Mouse (Mus musculus) left cerebral cortex, adult 11 months (tissue): ENCODE measurements around the gene Lrfn1.
"Not testable (repeated sequence)": the region's sequence is repeated elsewhere in the genome, so short reads cannot be mapped to it uniquely, and the experiment has no call there.

Experiments used
- DNase-seq: peaks from one replicate; pipeline ENCODE4 v3.0.0; 2022; ENCODE audit warnings: low spot score

The Lrfn1 gene

DNA sequence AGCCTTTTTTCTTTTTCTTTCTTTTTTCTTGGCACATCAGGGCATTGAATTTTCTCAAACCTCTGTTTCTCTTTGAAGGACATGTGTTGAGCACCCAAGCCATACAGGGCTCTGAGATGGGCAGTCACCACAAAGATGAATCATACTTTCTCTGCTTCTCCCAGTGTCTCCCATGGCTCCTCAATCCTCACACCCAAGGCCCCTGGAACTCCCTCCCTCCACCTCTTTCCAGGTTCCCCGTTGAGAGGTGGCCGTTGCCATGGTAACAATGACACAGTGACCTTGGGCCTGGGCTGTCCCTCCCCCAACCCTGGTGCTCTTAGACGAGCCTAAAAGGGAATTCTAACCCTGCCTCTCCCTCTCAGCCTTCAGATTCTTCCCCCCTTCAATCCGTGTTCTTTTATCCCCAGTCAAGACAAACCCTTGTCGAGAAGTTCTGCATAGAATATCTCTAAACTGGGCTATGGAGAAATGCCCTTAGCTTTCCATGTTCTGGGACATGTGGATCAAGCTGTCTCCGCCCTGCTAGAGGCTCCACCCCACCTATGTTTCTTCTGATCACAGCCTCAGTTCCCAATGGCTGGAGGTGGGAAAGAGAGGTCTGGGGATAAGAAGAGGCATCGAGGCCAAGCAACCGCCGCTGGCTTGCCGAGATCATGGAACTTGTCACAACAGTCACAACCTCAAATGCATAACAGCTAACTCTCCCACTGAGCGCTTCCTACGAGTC, 4.5 kb upstream of the Lrfn1 start:
- DNase-seq: no peak

DNA sequence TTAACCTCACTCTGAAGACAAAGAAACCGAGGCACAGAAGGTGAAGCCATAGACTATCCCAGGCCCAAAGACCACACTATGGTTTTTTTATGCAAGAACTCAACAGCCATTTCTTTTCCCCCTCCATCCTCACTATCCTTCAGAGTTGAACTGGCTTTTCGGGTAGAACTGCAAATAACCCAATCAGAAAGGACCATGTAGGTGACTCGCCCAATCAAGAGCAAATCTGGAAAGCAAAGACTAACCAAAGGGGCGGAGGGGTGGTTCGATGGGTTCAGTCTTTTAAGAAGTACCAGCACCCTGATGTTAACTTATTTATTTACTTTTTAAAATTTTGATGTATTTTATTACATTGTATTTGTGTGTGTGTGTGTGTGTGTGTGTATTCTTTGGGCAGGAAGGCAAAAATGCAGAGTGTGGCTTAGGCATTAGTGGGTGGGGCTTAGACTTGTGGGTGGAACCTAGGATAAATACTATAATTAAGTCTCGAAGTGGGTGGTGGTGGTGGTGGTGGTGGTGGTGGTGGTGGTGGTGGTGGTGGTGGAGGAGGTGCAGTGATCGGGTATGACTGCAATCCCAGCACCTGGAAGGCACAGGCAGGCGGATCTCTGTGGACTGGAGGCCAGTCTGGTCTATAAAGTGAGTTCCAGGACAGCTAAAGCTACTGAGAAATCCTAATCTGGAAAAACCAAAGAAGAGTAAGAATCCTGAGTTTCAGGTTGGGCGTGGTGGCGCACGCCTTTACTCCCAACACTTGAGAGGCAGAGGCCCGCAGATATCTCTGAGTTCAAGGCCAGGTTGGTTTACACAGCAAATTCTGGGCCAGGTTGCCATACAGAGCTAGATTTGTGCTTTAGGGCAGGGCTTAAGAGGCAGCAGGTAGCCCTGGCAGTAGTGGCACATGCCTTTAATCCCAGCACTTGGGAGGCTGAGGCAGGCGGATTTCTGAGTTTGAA, 3.6 kb upstream of the Lrfn1 start:
- DNase-seq: no peak

DNA sequence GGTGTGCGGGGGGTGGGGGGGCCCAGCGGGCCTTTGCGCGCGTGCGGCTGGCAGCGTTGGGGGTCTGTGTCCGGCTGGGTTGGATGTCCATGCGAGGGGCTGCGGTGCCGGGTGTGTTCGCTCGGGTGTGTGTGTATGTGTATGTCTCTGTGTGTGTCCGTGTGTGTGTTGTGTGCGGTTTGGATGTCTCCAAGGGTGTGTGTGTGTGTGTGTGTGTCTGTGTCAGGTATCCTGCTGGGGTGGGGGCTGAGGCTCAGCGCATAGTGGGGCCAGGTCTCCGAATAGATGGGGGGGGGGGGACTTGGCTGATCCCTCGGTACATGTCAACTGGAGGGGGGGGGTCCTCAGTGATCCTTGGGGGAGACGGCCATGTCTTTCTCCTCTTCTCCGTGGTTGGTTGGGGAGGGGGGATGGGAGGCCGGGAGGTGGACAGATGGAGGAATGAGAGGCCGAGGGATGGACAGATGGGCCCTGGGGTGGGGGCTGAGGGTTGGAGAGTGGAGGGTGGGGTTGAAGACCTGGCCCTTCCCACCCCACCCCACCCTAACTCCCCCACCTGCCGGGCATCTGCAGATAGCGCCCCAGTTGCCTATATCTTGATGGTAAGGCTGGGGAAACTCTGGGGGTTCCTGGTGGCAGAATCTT, 703 bp downstream of the Lrfn1 start:
- DNase-seq: no peak

DNA sequence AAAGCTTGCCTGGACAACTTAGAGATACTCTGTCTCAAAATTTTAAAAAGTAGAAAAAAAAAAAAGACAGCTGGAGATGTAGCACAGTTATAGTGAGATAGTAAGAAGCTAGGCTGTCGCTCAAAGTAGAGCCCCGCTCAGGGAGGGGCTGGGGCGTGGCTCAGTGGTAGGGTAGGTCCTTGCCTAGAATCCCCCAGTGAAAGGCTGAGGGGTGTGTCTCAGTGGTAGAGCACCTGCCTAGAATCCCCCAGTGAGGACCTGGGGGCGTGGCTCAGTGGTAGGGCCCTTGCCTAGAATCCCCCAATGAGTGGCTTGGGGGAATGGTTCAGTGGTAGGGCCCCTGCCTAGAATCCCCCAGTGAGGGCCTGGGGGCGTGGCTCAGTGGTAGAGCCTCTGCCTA, 8.6 kb downstream of the Lrfn1 start:
- DNase-seq: no peak

DNA sequence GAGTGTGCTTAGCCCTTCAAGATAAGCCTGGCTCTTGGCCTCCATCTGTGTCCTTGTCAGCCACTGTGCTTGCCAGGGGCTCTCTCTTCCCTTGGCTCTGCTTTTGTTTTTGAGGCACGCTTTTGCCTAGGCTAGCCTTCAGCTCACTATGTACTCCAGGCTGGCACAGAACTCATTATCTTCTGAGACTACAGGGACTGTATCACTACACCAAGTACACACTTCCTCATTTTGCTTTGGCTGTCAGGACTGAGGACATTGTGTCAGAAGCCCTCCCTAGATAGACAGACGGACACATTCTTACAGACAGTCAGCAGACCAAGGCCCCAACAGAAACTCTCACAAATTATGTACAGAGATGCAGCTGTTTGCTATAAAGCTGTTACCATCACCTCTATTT, 11.0 kb downstream of the Lrfn1 start:
- DNase-seq: no peak

DNA sequence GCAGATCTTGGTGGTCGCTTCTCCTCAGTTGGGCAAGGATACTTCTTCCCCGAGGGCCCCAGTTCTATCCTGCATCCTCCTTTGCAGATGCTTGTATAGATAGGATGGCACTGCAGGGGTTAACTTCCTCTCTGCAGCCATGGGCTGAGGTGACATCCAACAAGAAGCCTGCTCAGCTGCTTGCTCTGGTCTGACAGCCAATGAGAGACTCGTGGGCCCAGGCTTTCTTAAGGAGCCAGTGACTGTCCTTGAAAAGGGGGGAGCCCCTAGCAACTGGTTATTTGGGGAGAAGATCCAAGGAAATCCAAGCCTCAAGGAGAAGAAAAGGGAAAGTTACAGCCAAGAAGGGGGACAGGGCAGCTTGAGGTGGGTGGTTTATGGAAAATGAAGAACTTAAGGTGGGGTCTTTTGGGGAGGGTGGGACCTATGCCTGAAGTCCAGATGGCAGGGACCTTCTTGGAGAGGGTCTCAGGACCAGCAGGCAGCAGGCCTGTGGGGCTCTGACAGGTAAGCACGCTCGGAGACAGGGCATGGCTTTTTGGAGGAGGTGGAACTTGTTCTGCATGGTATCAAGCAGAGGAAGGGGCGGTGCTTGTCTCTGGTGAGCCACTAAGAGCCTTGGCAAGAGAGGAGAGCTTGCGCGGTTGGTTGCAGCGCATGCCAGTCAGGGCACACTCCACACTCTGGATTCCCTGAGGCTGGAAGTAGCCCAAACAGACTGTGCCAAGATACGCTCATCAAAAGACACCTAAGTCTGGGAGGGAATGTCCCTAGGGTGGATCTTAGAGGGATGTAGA, 12.8 kb downstream of the Lrfn1 start:
- peak; percentile 89 for DNase-seq

DNA sequence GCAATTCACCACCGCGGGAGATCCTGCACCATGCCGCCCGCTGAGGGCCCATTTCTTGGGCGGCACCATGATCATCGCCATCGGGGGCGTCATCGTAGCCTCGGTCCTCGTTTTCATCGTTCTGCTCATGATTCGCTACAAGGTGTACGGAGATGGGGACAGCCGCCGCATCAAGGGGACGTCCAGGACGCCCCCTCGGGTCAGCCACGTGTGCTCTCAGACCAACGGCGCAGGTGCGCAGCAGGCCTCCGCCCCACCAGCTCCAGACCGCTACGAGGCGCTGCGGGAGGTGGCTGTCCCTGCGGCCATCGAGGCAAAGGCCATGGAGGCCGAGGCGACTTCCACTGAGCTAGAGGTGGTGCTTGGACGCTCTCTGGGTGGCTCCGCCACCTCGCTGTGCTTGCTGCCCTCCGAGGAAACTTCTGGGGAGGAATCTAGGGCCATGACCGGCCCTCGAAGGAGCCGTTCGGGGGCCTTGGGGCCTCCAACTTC, 15.0 kb downstream of the Lrfn1 start:
- DNase-seq: no peak

DNA sequence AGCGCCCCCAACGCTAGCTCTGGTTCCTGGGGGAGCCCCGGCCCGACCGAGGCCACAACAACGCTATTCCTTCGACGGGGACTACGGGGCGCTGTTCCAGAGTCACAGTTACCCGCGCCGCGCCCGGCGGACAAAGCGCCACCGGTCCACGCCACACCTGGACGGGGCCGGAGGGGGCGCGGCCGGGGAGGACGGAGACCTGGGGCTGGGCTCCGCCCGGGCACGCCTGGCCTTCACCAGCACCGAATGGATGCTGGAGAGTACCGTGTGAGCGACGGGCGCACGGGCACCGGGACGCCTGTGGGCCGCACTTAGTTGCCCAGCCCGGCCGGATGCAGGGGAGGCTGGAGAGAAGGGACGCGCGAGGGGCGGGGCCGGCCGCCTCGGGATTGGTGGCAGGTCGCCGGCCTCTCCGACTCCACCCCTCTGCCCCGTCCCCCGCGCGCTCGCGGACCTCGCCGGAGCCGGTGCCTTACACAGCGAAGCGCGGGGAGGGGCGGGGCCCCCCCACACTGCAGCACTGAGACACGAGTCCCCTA, 15.5 kb downstream of the Lrfn1 start:
- no peak for DNase-seq

DNA sequence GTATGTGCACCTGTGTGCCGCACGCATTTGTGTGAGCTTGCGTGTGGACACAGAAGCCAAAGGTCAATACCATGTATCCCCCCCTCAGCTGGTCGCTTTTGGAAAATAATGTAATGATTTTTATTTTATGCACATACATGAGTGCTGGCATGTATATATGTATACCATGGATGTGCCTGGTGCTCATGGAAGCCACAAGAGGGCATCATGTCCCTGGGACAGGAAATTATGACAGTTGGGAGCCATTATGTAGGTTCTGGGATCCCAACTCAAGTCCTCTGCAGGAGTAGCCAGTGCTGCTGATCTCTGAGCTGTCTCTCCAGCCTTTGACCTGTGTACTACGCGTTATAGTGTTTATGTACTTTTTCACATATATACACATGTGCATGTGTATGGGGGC, 24.4 kb downstream of the Lrfn1 start:
- DNase-seq: no peak

DNA sequence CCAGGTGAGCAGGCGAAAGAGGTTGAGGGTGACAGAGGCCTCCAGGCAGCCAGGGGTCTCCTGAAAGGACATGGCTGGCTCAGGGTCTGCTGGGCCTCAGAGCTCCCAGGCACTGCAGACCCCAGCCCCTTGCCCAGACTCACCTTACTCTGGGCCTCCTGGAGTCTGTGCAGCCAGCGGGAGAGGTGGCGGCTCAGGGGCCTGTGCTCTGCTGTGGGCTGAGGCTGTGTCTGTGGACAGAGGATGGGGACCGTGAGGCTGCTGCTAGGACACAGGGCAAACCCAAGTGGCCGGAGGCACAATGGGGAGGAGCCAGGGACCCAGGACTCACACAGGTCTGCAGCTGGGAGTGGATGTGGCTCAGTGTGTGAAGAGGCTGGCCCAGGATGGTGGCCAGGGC, 25.6 kb downstream of the Lrfn1 start:
- DNase-seq: no peak

DNA sequence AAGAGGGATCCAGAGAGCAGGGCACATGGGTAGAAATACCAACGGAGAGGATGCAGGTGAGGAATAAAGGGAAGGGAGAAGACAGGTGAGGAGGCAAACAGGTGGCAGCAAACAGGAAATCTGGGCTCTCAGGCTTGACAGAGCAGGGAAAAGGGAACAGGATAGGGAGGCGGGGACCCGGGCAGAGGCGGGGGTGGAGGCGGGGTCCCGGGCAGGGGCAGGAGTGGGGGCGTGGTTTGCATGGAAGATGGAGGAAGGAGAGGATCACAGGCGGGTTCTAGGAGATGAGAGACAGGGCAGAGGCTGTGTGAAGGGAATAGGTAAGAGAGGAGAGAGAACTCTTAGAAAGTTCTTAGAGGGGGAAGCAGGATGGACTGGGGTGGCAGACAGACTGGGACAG, 27.1 kb downstream of the Lrfn1 start:
- DNase-seq: no peak

DNA sequence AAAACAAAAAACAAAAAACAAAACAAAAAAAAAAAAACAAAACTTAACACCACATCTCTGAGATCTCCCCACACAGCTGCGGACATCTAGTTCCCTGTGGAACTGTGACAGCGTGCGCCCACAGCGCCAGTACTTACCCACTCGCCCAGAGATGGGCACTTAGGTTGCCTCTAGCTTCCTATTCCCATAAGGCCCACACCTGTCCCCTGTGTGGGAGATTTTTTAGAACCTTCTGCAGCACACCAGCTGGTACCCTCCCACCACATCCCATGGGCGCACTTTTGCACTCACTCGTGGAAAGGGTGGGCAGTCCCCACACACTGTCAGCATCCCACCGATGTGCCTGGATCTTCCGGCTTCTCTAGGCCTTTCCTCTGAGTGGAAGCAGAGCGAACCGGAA, 31.1 kb downstream of the Lrfn1 start:
- no peak for DNase-seq

DNA sequence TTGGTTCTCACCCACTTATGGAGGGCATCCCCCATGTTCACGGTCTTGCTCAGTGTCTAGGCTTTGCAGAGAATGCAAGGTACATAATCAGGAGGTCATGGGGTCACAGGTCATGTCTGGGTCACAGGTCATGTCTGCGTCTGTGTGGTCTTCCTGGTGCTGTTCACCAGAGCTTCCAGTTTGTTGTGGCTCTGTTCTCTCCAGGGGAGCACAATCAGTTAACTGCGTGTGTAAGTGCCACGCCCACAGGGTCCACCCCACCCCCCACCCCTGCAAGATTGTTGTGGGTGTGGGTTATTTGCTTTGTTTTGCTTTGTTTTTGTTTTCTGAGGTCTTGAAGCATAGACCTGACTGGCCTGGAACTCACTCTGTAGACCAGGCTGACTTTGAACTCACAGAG, 32.4 kb downstream of the Lrfn1 start:
- no peak for DNase-seq

DNA sequence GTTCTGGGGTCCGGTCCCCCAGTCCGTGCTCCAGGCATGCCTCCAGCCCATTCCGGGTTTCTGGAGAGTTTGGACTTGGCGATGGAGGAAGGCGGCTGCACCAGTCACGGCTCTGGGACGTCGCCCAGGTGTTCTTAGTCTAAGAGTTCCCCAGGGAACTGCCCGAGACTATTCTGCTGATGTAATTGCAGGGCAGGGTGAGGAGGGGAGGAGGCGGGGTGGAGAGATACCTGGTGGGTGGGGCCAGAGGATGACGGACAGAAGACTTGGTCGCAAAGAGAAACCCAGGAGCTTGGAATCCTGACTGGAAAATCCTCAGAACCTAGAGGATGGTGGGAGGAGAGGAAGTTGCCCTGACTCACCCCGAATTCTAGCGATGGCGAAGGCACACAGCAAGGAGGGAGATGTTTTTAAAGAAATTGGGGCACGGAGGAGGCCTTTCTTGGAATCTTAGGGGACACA, 36.3 kb downstream of the Lrfn1 start:
- DNase-seq: peak; percentile 40

DNA sequence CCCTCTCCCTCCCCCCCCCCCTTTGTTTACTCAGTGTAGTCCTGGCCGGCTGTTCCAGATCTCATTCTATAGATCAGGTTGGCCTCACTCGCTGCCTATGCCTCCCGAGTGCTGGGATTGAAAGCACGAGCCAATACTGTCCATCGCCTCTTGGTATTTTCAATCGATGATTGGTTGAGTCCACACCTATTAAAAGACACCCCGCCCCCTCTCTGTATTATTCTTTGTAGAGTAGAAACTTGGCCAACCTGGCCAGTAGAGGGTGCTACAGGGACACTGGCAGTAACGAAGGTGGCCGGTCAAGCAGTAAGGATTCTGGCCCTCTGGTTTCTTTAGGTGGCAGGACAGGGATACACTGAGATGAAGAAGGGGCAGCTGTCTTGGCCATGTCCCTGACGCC, 38.6 kb downstream of the Lrfn1 start:
- DNase-seq: no peak

DNA sequence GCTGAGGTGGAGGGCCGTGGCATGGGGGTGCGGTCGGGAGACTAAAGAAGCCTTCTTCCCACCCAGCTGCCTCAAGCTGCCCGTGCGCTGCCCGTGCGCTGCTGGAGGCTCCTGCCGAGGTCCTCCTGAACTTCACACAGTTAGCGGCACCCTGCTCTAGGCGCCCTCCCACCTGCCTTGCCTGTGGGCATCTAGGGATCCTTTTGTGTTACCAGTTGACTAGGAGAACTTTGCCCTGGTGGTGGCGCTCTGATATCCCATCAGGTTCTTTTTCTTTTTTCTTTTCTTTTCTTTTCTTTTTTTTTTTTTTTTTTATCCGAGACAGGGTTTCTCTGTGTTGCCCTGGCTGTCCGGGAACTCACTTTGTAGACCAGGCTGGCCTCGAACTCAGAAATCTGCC, 39.1 kb downstream of the Lrfn1 start:
- DNase-seq: no peak

DNA sequence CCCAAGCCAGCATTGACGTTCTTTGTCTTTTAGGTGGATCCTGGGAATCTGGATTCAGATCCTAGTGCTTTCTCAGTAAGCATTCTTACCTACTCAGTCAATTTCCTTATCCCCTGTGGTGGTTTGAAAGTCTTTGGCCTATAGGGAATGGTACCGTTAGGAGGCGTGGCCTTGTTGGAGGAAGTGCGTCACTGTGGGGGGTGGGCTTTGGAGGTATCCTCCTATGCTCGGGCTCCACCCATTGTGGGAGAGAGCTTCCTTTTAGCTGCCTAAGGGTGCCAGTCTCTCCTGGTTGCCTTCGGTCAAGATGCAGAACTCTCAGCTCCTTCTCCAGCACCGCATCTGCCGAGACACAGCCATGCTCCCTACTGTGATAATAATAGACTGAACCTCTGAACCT, 40.5 kb downstream of the Lrfn1 start:
- no peak for DNase-seq

DNA sequence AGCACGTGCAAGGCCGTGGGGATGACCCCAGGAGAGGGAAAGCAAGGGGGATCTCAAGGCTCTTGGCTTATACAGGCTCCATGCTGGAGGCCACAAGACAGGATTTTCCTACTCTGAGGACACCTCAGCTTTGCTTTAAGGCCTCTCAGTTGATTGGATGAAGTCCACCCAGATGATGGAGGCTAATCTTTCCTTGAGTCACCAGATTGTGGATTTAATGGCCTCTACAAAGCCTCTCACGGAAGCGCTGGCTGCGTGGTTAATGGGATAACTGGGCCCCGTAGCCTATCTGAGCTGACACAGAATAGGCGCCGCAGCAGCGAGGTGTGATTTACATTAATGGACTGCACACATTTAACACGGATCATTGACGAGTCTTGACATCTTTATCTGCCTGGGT, 43.6 kb downstream of the Lrfn1 start:
- no peak for DNase-seq

DNA sequence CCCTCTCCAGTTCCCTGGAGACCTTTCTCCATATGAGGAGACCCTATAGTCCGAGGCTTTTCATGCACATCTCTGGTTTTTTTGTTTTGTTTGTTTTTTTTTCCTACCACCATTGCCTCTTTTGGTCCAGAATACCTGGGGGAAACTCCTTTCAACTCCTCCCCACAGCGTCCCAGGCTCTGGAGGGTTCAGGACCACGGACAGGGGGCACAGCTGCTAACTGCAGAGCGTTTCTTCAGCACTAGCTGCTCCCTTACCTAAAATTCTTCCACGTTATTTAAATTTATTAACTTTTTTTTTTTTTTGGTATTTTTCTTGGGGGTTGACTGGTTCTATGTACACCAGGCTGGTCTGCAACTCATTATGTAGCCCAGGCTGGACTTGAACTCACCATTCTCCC, 53.8 kb downstream of the Lrfn1 start:
- no peak for DNase-seq

DNA sequence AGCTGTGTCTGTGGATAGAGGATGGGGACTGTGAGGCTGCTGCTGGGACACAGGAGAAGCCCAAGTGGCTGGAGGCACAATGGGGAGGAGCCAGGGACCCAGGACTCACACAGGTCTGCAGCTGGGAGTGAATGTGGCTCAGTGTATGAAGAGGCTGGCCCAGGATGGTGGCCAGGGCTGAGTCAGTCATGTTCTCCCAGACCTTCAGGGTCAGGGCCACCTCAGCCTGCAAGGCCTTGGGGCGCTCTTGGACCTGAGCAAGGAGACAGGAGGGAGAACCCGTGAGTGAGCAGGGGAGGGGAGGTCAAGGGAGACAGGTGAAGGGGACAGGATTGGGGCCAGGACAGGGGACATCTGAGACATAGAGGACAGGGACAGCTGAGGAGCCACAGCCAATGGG, 57.3 kb downstream of the Lrfn1 start:
- not testable (repeated sequence) for DNase-seq

DNA sequence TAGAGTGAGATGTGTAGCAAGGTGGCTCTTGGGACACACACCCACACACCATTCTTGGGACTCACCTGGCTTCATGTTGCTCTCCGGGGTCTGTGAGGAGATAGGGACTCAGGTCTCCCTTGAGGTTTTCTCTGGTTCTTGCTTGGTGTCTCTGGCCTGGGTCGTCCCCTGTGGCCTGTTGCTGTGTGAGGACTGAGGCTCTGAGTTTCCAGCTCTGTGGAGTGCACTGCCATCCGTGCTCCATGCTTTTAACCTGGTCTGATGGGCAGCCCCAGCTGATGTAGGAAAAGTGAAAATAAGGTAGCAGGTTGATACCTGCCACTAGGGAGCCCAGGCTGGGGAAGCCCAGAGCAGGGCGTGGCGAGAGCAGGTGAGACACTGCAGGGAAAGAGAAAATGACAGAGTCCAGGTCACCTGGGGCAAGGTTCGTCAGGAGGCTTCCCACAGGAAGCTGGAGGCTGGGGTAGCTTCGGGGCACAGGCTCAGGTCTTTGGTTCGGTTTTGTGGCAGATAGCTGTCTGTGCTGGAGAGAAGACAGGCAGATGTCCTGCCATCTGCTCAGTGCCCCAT, 58.7 kb downstream of the Lrfn1 start, which contains the start of gene Ifnl2:
TSS of gene Ifnl2 (minus strand) at position 51 of the 570 bp plus-strand sequence.
- DNase-seq: not testable (repeated sequence)
